Mouse (Mus musculus): ENCODE results near the gene Krt87. TPM values are rescaled to one million over a fixed set of nuclear protein-coding genes. Genes with fewer than 3 reads are reported as not detected.

The Krt87 gene
- total and polyA plus RNA-seq, 3 experiments = not detected

DNA sequence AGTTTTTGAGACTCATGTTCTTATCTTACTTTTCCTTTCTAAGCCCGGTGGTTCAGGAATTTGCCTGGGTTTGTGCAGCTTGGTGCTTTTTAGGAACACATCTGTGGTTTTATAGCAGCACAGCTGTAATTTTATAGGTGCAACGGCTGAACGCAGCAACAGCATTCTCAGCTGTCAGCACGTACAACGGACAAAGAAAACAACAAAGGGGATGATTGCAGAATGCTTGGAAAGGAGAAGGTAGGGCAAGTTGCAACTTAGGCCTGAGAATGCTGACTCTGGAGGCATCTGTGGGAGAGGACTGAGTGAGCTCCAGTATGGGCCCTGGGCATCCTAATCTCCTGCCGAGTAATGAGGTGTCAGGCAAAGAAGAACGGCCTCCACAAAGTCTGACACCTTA lies 42.1 kb downstream of the Krt87 start:
- TF ChIP-seq TAL1 (conservative IDR thresholded peaks at IDR 0.05; ENCODE audit: low read depth, low read length) (no peak), POLR2AphosphoS5 (IDR thresholded peaks at IDR 0.05; ENCODE audit: insufficient replicate concordance, low read depth, low read length) (no peak)
- ATAC-seq (ENCODE audit: extremely low read depth, insufficient number of reproducible peaks, low FRiP score, poor library complexity, severe bottlenecking) (no peak), DNase-seq (ENCODE audit: low spot score) (no peak)
- no peaks in the 10 kb centered on the region for H3K36me3 ChIP-seq (replicated peaks)
- peaks cover 13% of the 10 kb centered on the region for H3K9me3 ChIP-seq (replicated peaks)
- no peaks in the 10 kb centered on the region for H3K27me3 ChIP-seq (ENCODE audit: insufficient read depth, low read length)
- no peaks in the 10 kb centered on the region for H3K4me1 ChIP-seq (ENCODE audit: insufficient read depth, low read depth, low read length)
- no peak overlapping the region for H3K4me3 ChIP-seq (ENCODE audit: low read depth, low read length)

DNA sequence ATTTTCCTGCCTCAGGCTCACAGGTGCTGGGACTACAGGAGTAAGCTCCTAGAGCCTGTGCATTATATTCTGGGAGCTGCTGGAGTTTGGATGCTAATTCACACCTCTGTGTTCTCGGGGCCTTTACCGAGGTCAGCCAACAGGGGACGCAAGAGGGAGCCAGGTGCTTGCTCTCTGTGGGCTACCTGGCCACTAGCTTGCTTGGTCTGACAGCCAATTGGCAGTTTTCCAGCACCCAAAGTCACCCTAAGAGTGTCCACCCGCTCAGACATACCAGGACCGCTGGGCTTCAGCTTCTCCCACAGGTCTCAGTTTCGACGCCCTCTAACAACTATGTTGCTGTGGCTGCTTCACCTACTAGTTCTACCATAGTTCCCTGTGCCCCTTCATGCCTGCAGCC lies 43.7 kb downstream of the Krt87 start:
- DNase-seq (ENCODE audit: low spot score) = no peak

DNA sequence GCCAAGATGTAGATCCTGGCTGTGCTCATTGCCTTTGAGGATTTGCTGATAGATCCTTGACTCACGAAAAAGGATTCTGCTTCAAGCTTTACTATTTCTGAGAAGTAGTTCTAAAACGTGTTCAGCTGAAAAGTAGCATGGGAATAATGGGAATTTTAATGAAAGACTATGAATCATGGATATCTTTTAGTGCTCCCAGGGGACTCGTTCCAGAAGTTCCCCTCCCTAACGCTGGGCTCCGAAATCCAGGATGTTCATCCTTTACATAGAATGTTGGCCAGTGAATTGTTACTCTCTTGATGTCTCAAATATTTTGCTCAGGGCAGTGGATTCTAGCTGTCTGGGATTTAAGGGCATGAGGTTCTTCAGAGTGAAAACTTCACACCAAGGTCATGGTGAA lies 46.4 kb downstream of the Krt87 start:
- H3K4me1 ChIP-seq (ENCODE audit: insufficient read depth, low read depth, low read length) = no peaks in the 10 kb centered on the region
- TF ChIP-seq GATA2 (IDR thresholded peaks at IDR 0.05; ENCODE audit: borderline replicate concordance, low read depth, low read length) = no peak
- TF ChIP-seq CTCF (IDR thresholded peaks at IDR 0.05; ENCODE audit: low read depth, low read length) = no peak
- no peak for TF ChIP-seq TAL1 (conservative IDR thresholded peaks at IDR 0.05; ENCODE audit: low read depth, low read length)
- H3K27me3 ChIP-seq (ENCODE audit: insufficient read depth, low read length) = no peaks in the 10 kb centered on the region
- no peaks in the 10 kb centered on the region for H3K36me3 ChIP-seq (replicated peaks)
- no peak overlapping the region for H3K4me3 ChIP-seq (ENCODE audit: low read depth, low read length)
- ATAC-seq (ENCODE audit: extremely low read depth, insufficient number of reproducible peaks, low FRiP score, poor library complexity, severe bottlenecking) (no peak), DNase-seq (ENCODE audit: low spot score) (no peak)
- peaks cover 36% of the 10 kb centered on the region for H3K9me3 ChIP-seq (replicated peaks)

More for the DNA sequence above, 43.7 kb downstream of the Krt87 start:
- no peak for ATAC-seq (ENCODE audit: extremely low read depth, insufficient number of reproducible peaks, low FRiP score, poor library complexity, severe bottlenecking)
- TF ChIP-seq POLR2AphosphoS5 (IDR thresholded peaks at IDR 0.05; ENCODE audit: insufficient replicate concordance, low read depth, low read length) (no peak), GATA2 (IDR thresholded peaks at IDR 0.05; ENCODE audit: borderline replicate concordance, low read depth, low read length) (no peak), CTCF (IDR thresholded peaks at IDR 0.05; ENCODE audit: low read depth, low read length) (no peak), GATA1 (IDR thresholded peaks at IDR 0.05; ENCODE audit: borderline replicate concordance, low read length) (no peak), TAL1 (conservative IDR thresholded peaks at IDR 0.05; ENCODE audit: low read depth, low read length) (no peak)
- Histone ChIP-seq H3K4me1 (ENCODE audit: insufficient read depth, low read depth, low read length) (no peaks in the 10 kb centered on the region), H3K9me3 (replicated peaks) (peaks cover 16% of the 10 kb centered on the region), H3K4me3 (ENCODE audit: low read depth, low read length) (no peak overlapping the region), H3K36me3 (replicated peaks) (no peaks in the 10 kb centered on the region), H3K27me3 (ENCODE audit: insufficient read depth, low read length) (no peaks in the 10 kb centered on the region)

DNA sequence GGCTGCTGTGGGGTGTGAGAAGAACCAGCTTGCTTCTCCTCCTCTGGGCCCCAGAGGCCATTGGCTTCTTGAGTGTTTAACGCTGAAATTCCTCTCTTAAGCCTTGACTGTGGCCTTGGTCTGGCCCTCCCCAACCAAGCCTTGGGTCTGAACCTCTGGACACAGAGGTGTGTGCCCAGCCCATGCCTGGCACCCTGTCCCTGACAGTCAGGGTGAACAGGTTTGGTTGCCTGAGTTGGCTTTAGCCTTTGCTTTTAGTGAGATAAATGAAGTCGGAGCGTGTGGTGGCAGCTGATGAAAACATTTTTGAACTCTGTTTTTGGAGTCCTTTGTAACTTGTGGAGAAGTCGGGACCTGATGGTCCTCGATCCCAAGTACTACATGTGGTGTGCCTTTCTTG lies 48.4 kb downstream of the Krt87 start:
- H3K36me3 ChIP-seq (replicated peaks) = no peaks in the 10 kb centered on the region
- no peaks in the 10 kb centered on the region for H3K27me3 ChIP-seq (ENCODE audit: insufficient read depth, low read length)
- no peak for ATAC-seq (ENCODE audit: extremely low read depth, insufficient number of reproducible peaks, low FRiP score, poor library complexity, severe bottlenecking)
- peaks cover 47% of the 10 kb centered on the region for H3K9me3 ChIP-seq (replicated peaks)
- DNase-seq (ENCODE audit: low spot score) = no peak
- no peak for TF ChIP-seq GATA1 (IDR thresholded peaks at IDR 0.05; ENCODE audit: borderline replicate concordance, low read length)
- no peak for TF ChIP-seq TAL1 (conservative IDR thresholded peaks at IDR 0.05; ENCODE audit: low read depth, low read length)
- TF ChIP-seq POLR2AphosphoS5 (IDR thresholded peaks at IDR 0.05; ENCODE audit: insufficient replicate concordance, low read depth, low read length) = no peak
- TF ChIP-seq GATA2 (IDR thresholded peaks at IDR 0.05; ENCODE audit: borderline replicate concordance, low read depth, low read length) = no peak
- TF ChIP-seq CTCF (IDR thresholded peaks at IDR 0.05; ENCODE audit: low read depth, low read length) = no peak
- no peak overlapping the region for H3K4me3 ChIP-seq (ENCODE audit: low read depth, low read length)
- H3K4me1 ChIP-seq (ENCODE audit: insufficient read depth, low read depth, low read length) = no peaks in the 10 kb centered on the region

DNA sequence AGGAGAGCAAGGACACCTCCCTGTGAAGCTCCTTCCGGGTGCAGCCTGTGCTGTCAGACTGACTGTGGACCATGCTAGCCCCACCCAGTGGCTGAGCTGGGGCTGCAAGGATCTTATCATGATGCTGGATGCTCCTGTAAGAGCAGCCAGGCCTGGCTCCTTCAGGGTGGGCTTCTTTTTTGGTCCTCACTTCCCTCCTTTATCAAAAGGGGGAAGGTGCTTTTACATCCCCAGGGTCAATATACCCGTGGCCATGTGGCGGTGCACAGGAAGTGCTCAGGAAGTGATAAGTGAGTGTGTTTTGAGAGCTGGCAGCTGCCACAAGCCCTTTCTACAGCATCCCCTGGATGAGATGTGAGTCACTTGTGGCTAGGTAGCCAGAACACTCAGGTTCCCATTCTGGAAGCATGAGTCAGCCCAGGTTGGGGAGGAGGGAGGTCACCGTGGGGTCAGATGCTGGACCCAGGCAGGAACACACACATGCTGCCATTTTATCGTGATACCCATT lies 50.5 kb downstream of the Krt87 start:
- no peaks in the 10 kb centered on the region for H3K36me3 ChIP-seq (replicated peaks)
- DNase-seq (ENCODE audit: low spot score) = no peak
- no peaks in the 10 kb centered on the region for H3K4me1 ChIP-seq (ENCODE audit: insufficient read depth, low read depth, low read length)
- TF ChIP-seq POLR2AphosphoS5 (IDR thresholded peaks at IDR 0.05; ENCODE audit: insufficient replicate concordance, low read depth, low read length) = no peak
- TF ChIP-seq CTCF (IDR thresholded peaks at IDR 0.05; ENCODE audit: low read depth, low read length) = no peak
- TF ChIP-seq TAL1 (conservative IDR thresholded peaks at IDR 0.05; ENCODE audit: low read depth, low read length) = no peak
- no peak for TF ChIP-seq GATA1 (IDR thresholded peaks at IDR 0.05; ENCODE audit: borderline replicate concordance, low read length)
- no peak for TF ChIP-seq GATA2 (IDR thresholded peaks at IDR 0.05; ENCODE audit: borderline replicate concordance, low read depth, low read length)
- no peak overlapping the region for H3K4me3 ChIP-seq (ENCODE audit: low read depth, low read length)
- H3K27me3 ChIP-seq (ENCODE audit: insufficient read depth, low read length) = no peaks in the 10 kb centered on the region
- ATAC-seq (ENCODE audit: extremely low read depth, insufficient number of reproducible peaks, low FRiP score, poor library complexity, severe bottlenecking) = no peak
- peaks cover 45% of the 10 kb centered on the region for H3K9me3 ChIP-seq (replicated peaks)

DNA sequence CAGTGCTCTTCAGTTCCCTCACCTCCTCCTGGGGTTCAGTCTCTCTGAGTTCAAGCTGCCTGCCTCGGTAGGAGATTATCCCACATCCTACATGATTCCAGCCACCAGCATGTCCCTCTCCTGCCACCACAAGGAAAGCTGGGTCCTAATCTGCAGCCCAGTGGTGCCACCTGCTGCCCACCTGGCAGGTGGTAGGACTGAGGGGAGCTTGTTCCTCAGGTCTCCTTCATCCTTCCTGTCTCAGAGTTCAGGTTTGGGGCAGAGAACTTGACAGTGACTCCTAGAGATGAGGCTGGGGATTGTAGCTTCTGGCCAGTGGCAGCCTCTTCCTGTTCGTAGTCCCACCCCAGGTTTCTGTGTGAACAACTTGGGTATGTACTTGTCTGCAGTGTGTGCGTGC lies 51.4 kb downstream of the Krt87 start:
- DNase-seq (ENCODE audit: low spot score) = no peak
- H3K4me3 ChIP-seq (ENCODE audit: low read depth, low read length) = no peak overlapping the region
- peaks cover 51% of the 10 kb centered on the region for H3K9me3 ChIP-seq (replicated peaks)
- no peaks in the 10 kb centered on the region for H3K27me3 ChIP-seq (ENCODE audit: insufficient read depth, low read length)
- TF ChIP-seq GATA1 (IDR thresholded peaks at IDR 0.05; ENCODE audit: borderline replicate concordance, low read length) (no peak), GATA2 (IDR thresholded peaks at IDR 0.05; ENCODE audit: borderline replicate concordance, low read depth, low read length) (no peak), POLR2AphosphoS5 (IDR thresholded peaks at IDR 0.05; ENCODE audit: insufficient replicate concordance, low read depth, low read length) (no peak), TAL1 (conservative IDR thresholded peaks at IDR 0.05; ENCODE audit: low read depth, low read length) (no peak), CTCF (IDR thresholded peaks at IDR 0.05; ENCODE audit: low read depth, low read length) (no peak)
- no peaks in the 10 kb centered on the region for H3K36me3 ChIP-seq (replicated peaks)
- no peak for ATAC-seq (ENCODE audit: extremely low read depth, insufficient number of reproducible peaks, low FRiP score, poor library complexity, severe bottlenecking)
- H3K4me1 ChIP-seq (ENCODE audit: insufficient read depth, low read depth, low read length) = no peaks in the 10 kb centered on the region

DNA sequence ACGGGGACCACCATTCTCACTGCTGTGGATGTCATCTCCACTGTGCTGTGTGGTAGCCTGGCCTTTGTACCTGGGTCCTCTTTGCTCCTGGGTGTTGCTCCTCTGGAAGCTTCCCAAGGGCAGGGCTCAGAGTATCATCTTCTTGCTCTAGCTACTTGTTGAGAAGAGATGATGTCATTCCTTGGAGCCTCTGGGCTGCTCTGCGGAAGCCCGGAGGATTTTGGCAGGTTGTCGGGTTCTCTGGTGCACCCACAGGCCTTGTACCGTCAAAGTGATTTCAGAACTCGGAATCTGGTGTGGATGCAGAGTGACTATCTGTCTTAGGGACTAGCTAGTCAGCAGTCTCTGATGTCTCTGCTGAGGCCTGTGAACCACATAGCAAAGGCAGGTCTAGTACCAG lies 53.5 kb downstream of the Krt87 start:
- Histone ChIP-seq H3K9me3 (replicated peaks) (peaks cover 57% of the 10 kb centered on the region), H3K27me3 (ENCODE audit: insufficient read depth, low read length) (no peaks in the 10 kb centered on the region)

More for the DNA sequence above, 53.5 kb downstream of the Krt87 start:
- TF ChIP-seq POLR2AphosphoS5 (IDR thresholded peaks at IDR 0.05; ENCODE audit: insufficient replicate concordance, low read depth, low read length) = no peak
- TF ChIP-seq TAL1 (conservative IDR thresholded peaks at IDR 0.05; ENCODE audit: low read depth, low read length) = no peak
- no peak for TF ChIP-seq CTCF (IDR thresholded peaks at IDR 0.05; ENCODE audit: low read depth, low read length)
- TF ChIP-seq GATA1 (IDR thresholded peaks at IDR 0.05; ENCODE audit: borderline replicate concordance, low read length) = no peak
- TF ChIP-seq GATA2 (IDR thresholded peaks at IDR 0.05; ENCODE audit: borderline replicate concordance, low read depth, low read length) = no peak
- no peaks in the 10 kb centered on the region for H3K4me1 ChIP-seq (ENCODE audit: insufficient read depth, low read depth, low read length)
- DNase-seq (ENCODE audit: low spot score) = no peak
- no peaks in the 10 kb centered on the region for H3K36me3 ChIP-seq (replicated peaks)
- H3K4me3 ChIP-seq (ENCODE audit: low read depth, low read length) = no peak overlapping the region
- no peak for ATAC-seq (ENCODE audit: extremely low read depth, insufficient number of reproducible peaks, low FRiP score, poor library complexity, severe bottlenecking)
